9 mouse cellular contexts compared by ENCODE assay signal in genomic region chr6:78899952-78900351, GRCm38 (mm10).
DNase-seq lines count a peak whose midpoint lies in the region; ATAC-seq and TF ChIP-seq lines count a peak whose summit lies in the region.
"Had no signal": no experiment of that assay in that cellular context is flagged by ENCODE, and none has a peak within 500 bp of the region (broad histone marks: within the 10 kb centered on the region; RNA-seq: fewer than 3 reads in every experiment).

No protein-coding gene starts in this region.

- H3K4me1 ChIP-seq in stomach, postnatal 0 days (replicated peaks; ENCODE audit: control insufficient read depth, insufficient read depth), result no peaks in the 10 kb centered on the region
- H3K4me1 ChIP-seq: heart, embryonic 13.5 days had no signal

- no peak overlapping the region for H3K4me2 ChIP-seq in stomach, postnatal 0 days (replicated peaks; ENCODE audit: low read depth)
- H3K4me2 ChIP-seq: heart, embryonic 13.5 days had no signal

- no peaks in the 10 kb centered on the region for H3K9me3 ChIP-seq in stomach, postnatal 0 days (ENCODE audit: control insufficient read depth, low read length)
- H3K9me3 ChIP-seq: heart, embryonic 13.5 days had no signal

- 16% methylated on average over 2 of the region's 2 CpGs for WGBS in stomach, postnatal 0 days

- TF ChIP-seq CTCF in stomach, postnatal 0 days (IDR thresholded peaks at IDR 0.05; ENCODE audit: low read depth), result peak; percentile 78

- no peak for ATAC-seq in stomach, postnatal 0 days (ENCODE audit: low FRiP score, low TSS enrichment)

- no peaks in the 10 kb centered on the region for H3K36me3 ChIP-seq in stomach, postnatal 0 days (ENCODE audit: control insufficient read depth, insufficient read depth, low read length)
- H3K36me3 ChIP-seq: heart, embryonic 13.5 days had no signal

- no peak for TF ChIP-seq EP300 in stomach, postnatal 0 days (optimal IDR thresholded peaks at IDR 0.05)

- H3K27me3 ChIP-seq in stomach, postnatal 0 days (ENCODE audit: control insufficient read depth, insufficient read depth, low read length), result no peaks in the 10 kb centered on the region
- H3K27me3 ChIP-seq: heart, embryonic 13.5 days had no signal

- H3K9ac ChIP-seq in stomach, postnatal 0 days (ENCODE audit: low read length), result no peak overlapping the region
- H3K9ac ChIP-seq: heart, embryonic 13.5 days had no signal

- H3K4me3 ChIP-seq in stomach, postnatal 0 days (ENCODE audit: low read depth, low read length), result no peak overlapping the region
- H3K4me3 ChIP-seq: heart, embryonic 13.5 days had no signal

- DNase-seq in adrenal gland, adult 18-20 months (ENCODE audit: low spot score in 2 of 2), result peak; percentile 27 to 41
- DNase-seq in adrenal gland, adult 8-10 months, result no peak
- DNase-seq in layer of hippocampus, adult 11-12 months (ENCODE audit: low spot score), result peak; percentile 45
- no peak for DNase-seq in layer of hippocampus, postnatal 36 days
- peak; percentile 11 for DNase-seq in MN1 (ENCODE audit: low spot score)
- DNase-seq in embryo, embryonic 10 days (ENCODE audit: low spot score), result peak; percentile 82
- DNase-seq in layer of hippocampus, postnatal 10 days (ENCODE audit: low spot score in 2 of 2), result peak; percentile 27 to 31
- DNase-seq in stomach, postnatal 0 days (ENCODE audit: low spot score), result peak; percentile 33

- no peak overlapping the region for H3K27ac ChIP-seq in stomach, postnatal 0 days (replicated peaks)
- H3K27ac ChIP-seq: heart, embryonic 13.5 days had no signal

Comparison
In these comparisons a context has a peak if more than half of its experiments do, and no peak if none do; other contexts are left out.
1. DNase-seq: peak in adrenal gland, adult 18-20 months (2 of 2), layer of hippocampus, adult 11-12 months (single experiment), MN1 (single experiment), embryo, embryonic 10 days (single experiment), layer of hippocampus, postnatal 10 days (2 of 2) and stomach, postnatal 0 days (single experiment); none in adrenal gland, adult 8-10 months (single experiment) and layer of hippocampus, postnatal 36 days (0 of 2).